ENCODE assay signal across 8 mouse cellular contexts in genomic region chr4:34991891-34992865, GRCm38 (mm10).
DNase-seq lines count a peak whose midpoint lies in the region; ATAC-seq and TF ChIP-seq lines count a peak whose summit lies in the region.
"Had no signal": no experiment of that assay in that cellular context is flagged by ENCODE, and none has a peak within 500 bp of the region (broad histone marks: within the 10 kb centered on the region; RNA-seq: fewer than 3 reads in every experiment).

No protein-coding gene starts in this region.

- no peak for ATAC-seq in liver, postnatal 0 days
- ATAC-seq in liver, embryonic 11.5 days (replicated peaks; ENCODE audit: low FRiP score), result no peak
- ATAC-seq in forebrain, embryonic 14.5 days, result peak; percentile 21
- no peak for ATAC-seq in stomach, embryonic 16.5 days (ENCODE audit: insufficient read depth, low FRiP score)

- H3K27ac ChIP-seq in liver, postnatal 0 days (ENCODE audit: low read depth), result peak overlapping the region; percentile 75
- no peak overlapping the region for H3K27ac ChIP-seq in liver, embryonic 11.5 days (ENCODE audit: low read depth, low read length)
- peak overlapping the region; percentile 83 for H3K27ac ChIP-seq in forebrain, embryonic 14.5 days (ENCODE audit: low read depth, low read length)
- H3K27ac ChIP-seq in midbrain, embryonic 10.5 days (replicated peaks), result peak overlapping the region; percentile 84
- H3K27ac ChIP-seq in stomach, embryonic 16.5 days (ENCODE audit: low read length), result peak overlapping the region; percentile 69

- H3K9me3 ChIP-seq in liver, postnatal 0 days (ENCODE audit: low read length), result no peaks in the 10 kb centered on the region
- H3K9me3 ChIP-seq in liver, embryonic 11.5 days (ENCODE audit: control insufficient read depth, low read length), result no peaks in the 10 kb centered on the region
- no peaks in the 10 kb centered on the region for H3K9me3 ChIP-seq in forebrain, embryonic 14.5 days (replicated peaks; ENCODE audit: control insufficient read depth, low read length)
- H3K9me3 ChIP-seq in midbrain, embryonic 10.5 days (replicated peaks), result no peaks in the 10 kb centered on the region
- H3K9me3 ChIP-seq in stomach, embryonic 16.5 days (replicated peaks; ENCODE audit: control insufficient read depth, low read length), result no peaks in the 10 kb centered on the region
- H3K9me3 ChIP-seq: G1E had no signal

- H3K4me2 ChIP-seq in liver, postnatal 0 days (ENCODE audit: low read depth, low read length), result no peak overlapping the region
- no peak overlapping the region for H3K4me2 ChIP-seq in liver, embryonic 11.5 days
- peak overlapping the region; percentile 44 for H3K4me2 ChIP-seq in forebrain, embryonic 14.5 days (ENCODE audit: low read length)
- no peak overlapping the region; the same call in 1 of the 2 replicates for H3K4me2 ChIP-seq in stomach, embryonic 16.5 days (ENCODE audit: low read depth, low read length)

- no peaks in the 10 kb centered on the region for H3K27me3 ChIP-seq in liver, postnatal 0 days (ENCODE audit: insufficient read depth, low read length)
- H3K27me3 ChIP-seq in liver, embryonic 11.5 days (replicated peaks; ENCODE audit: control insufficient read depth, insufficient read depth, low read length), result no peaks in the 10 kb centered on the region
- H3K27me3 ChIP-seq in forebrain, embryonic 14.5 days (replicated peaks; ENCODE audit: control insufficient read depth, insufficient read depth, low read length), result no peaks in the 10 kb centered on the region
- H3K27me3 ChIP-seq in midbrain, embryonic 10.5 days (ENCODE audit: low read depth, poor library complexity, severe bottlenecking), result no peaks in the 10 kb centered on the region
- H3K27me3 ChIP-seq in stomach, embryonic 16.5 days (ENCODE audit: control insufficient read depth, insufficient read depth, low read length), result no peaks in the 10 kb centered on the region

- H3K4me1 ChIP-seq in liver, postnatal 0 days (ENCODE audit: insufficient read depth), result peaks cover 6% of the 10 kb centered on the region
- peaks cover 8% of the 10 kb centered on the region; the same call in 1 of the 2 replicates for H3K4me1 ChIP-seq in liver, embryonic 11.5 days (replicated peaks; ENCODE audit: control insufficient read depth, insufficient read depth, low read length)
- peaks cover 18% of the 10 kb centered on the region for H3K4me1 ChIP-seq in forebrain, embryonic 14.5 days (ENCODE audit: control insufficient read depth, insufficient read depth, low read length)
- H3K4me1 ChIP-seq in midbrain, embryonic 10.5 days, result peaks cover 40% of the 10 kb centered on the region
- H3K4me1 ChIP-seq in stomach, embryonic 16.5 days (ENCODE audit: control insufficient read depth, insufficient read depth, low read length), result peaks cover 29% of the 10 kb centered on the region

- H3K36me3 ChIP-seq in liver, postnatal 0 days (replicated peaks; ENCODE audit: insufficient read depth, low read length), result no peaks in the 10 kb centered on the region
- no peaks in the 10 kb centered on the region for H3K36me3 ChIP-seq in liver, embryonic 11.5 days (ENCODE audit: control insufficient read depth, insufficient read depth, low read length)
- H3K36me3 ChIP-seq in forebrain, embryonic 14.5 days (ENCODE audit: control insufficient read depth, insufficient read depth, low read length), result no peaks in the 10 kb centered on the region
- no peaks in the 10 kb centered on the region for H3K36me3 ChIP-seq in midbrain, embryonic 10.5 days
- no peaks in the 10 kb centered on the region for H3K36me3 ChIP-seq in stomach, embryonic 16.5 days (ENCODE audit: control insufficient read depth, insufficient read depth, low read length)
- H3K36me3 ChIP-seq: G1E had no signal

- no peak for DNase-seq in liver, postnatal 0 days
- no peak for DNase-seq in liver, embryonic 11.5 days (ENCODE audit: low spot score)
- peak; percentile 37 for DNase-seq in forebrain, embryonic 14.5 days (ENCODE audit: low spot score)
- peak; percentile 39 for DNase-seq in midbrain, embryonic 10.5 days (ENCODE audit: low spot score)
- no peak for DNase-seq in right cerebral cortex, adult 2 months (ENCODE audit: low spot score in 2 of 2)
- no peak for DNase-seq in cerebellum, adult 11-12 months

- no peak for TF ChIP-seq EP300 in liver, postnatal 0 days (IDR thresholded peaks at IDR 0.05; ENCODE audit: low read depth)

- no peak for TF ChIP-seq CTCF in liver, postnatal 0 days (IDR thresholded peaks at IDR 0.05; ENCODE audit: low read depth)

- 78% methylated on average over 22 of the region's 22 CpGs for WGBS in liver, postnatal 0 days (ENCODE audit: insufficient replicate concordance)
- 78% methylated on average over 22 of the region's 22 CpGs for WGBS in liver, embryonic 11.5 days
- 53% methylated on average over 22 of the region's 22 CpGs for WGBS in forebrain, embryonic 14.5 days
- WGBS in midbrain, embryonic 10.5 days, result 57% methylated on average over 22 of the region's 22 CpGs
- WGBS in stomach, embryonic 16.5 days, result 66% methylated on average over 22 of the region's 22 CpGs

- no peak overlapping the region for H3K4me3 ChIP-seq in liver, postnatal 0 days (ENCODE audit: low read depth, low read length)
- H3K4me3 ChIP-seq in liver, embryonic 11.5 days (ENCODE audit: low read depth, low read length), result no peak overlapping the region
- H3K4me3 ChIP-seq in forebrain, embryonic 14.5 days (ENCODE audit: low read depth, low read length), result no peak overlapping the region
- no peak overlapping the region for H3K4me3 ChIP-seq in midbrain, embryonic 10.5 days
- no peak overlapping the region for H3K4me3 ChIP-seq in stomach, embryonic 16.5 days (replicated peaks; ENCODE audit: low read length)

- no peak overlapping the region for H3K9ac ChIP-seq in liver, postnatal 0 days (replicated peaks)
- no peak overlapping the region for H3K9ac ChIP-seq in liver, embryonic 11.5 days (ENCODE audit: low read depth, low read length)
- no peak overlapping the region; the same call in 1 of the 2 replicates for H3K9ac ChIP-seq in forebrain, embryonic 14.5 days (ENCODE audit: low read length)
- no peak overlapping the region for H3K9ac ChIP-seq in stomach, embryonic 16.5 days (ENCODE audit: low read length)

Comparison
In these comparisons a context has a peak if more than half of its experiments do, and no peak if none do; other contexts are left out.
1. DNase-seq: peak in forebrain, embryonic 14.5 days (single experiment) and midbrain, embryonic 10.5 days (single experiment); none in liver, postnatal 0 days (single experiment), liver, embryonic 11.5 days (single experiment), right cerebral cortex, adult 2 months (0 of 2) and cerebellum, adult 11-12 months (single experiment).